Mouse (Mus musculus): ENCODE results near the gene E4f1. TPM values are rescaled to one million over a fixed set of nuclear protein-coding genes. Genes with fewer than 3 reads are reported as not detected.

The E4f1 gene
- total and polyA plus RNA-seq, 3 experiments = 17.4 to 37.2 (median 19.7) TPM

GRCm38 (mm10) chr17:24453372-24453771, 16.7 kb downstream of the E4f1 start:
- TF ChIP-seq GATA1 (IDR thresholded peaks at IDR 0.05; ENCODE audit: borderline replicate concordance, low read length) (no peak), CTCF (IDR thresholded peaks at IDR 0.05; ENCODE audit: low read depth, low read length) (no peak), GATA2 (IDR thresholded peaks at IDR 0.05; ENCODE audit: borderline replicate concordance, low read depth, low read length) (no peak), POLR2AphosphoS5 (IDR thresholded peaks at IDR 0.05; ENCODE audit: insufficient replicate concordance, low read depth, low read length) (no peak), TAL1 (conservative IDR thresholded peaks at IDR 0.05; ENCODE audit: low read depth, low read length) (no peak)
- H3K4me1 ChIP-seq (ENCODE audit: insufficient read depth, low read depth, low read length) = peaks cover 32% of the 10 kb centered on the region
- H3K27me3 ChIP-seq (ENCODE audit: insufficient read depth, low read length) = no peaks in the 10 kb centered on the region
- H3K4me3 ChIP-seq (ENCODE audit: low read depth, low read length) = no peak overlapping the region; the same call in 1 of the 2 replicates
- ATAC-seq (ENCODE audit: extremely low read depth, insufficient number of reproducible peaks, low FRiP score, poor library complexity, severe bottlenecking) (no peak), DNase-seq (ENCODE audit: low spot score) (no peak)
- H3K36me3 ChIP-seq (replicated peaks) = peaks cover 49% of the 10 kb centered on the region
- no peaks in the 10 kb centered on the region for H3K9me3 ChIP-seq (replicated peaks)

- peaks cover 32% of the 10 kb centered on the region for H3K4me1 ChIP-seq (ENCODE audit: insufficient read depth, low read depth, low read length)
- H3K27me3 ChIP-seq (ENCODE audit: insufficient read depth, low read length) = no peaks in the 10 kb centered on the region
- no peak for DNase-seq (ENCODE audit: low spot score)
- peaks cover 66% of the 10 kb centered on the region for H3K36me3 ChIP-seq (replicated peaks)
- ATAC-seq (ENCODE audit: extremely low read depth, insufficient number of reproducible peaks, low FRiP score, poor library complexity, severe bottlenecking) = no peak
- H3K9me3 ChIP-seq (replicated peaks) = no peaks in the 10 kb centered on the region
- no peak overlapping the region for H3K4me3 ChIP-seq (ENCODE audit: low read depth, low read length)
- no peak for TF ChIP-seq TAL1 (conservative IDR thresholded peaks at IDR 0.05; ENCODE audit: low read depth, low read length)
- no peak for TF ChIP-seq GATA2 (IDR thresholded peaks at IDR 0.05; ENCODE audit: borderline replicate concordance, low read depth, low read length)
- TF ChIP-seq POLR2AphosphoS5 (IDR thresholded peaks at IDR 0.05; ENCODE audit: insufficient replicate concordance, low read depth, low read length) = no peak
- TF ChIP-seq CTCF (IDR thresholded peaks at IDR 0.05; ENCODE audit: low read depth, low read length) = no peak
- TF ChIP-seq GATA1 (IDR thresholded peaks at IDR 0.05; ENCODE audit: borderline replicate concordance, low read length) = no peak
Measured at GRCm38 (mm10) chr17:24451220-24451619, 18.9 kb downstream of the E4f1 start.

- no peak overlapping the region for H3K4me3 ChIP-seq (ENCODE audit: low read depth, low read length)
- DNase-seq (ENCODE audit: low spot score) (no peak), ATAC-seq (ENCODE audit: extremely low read depth, insufficient number of reproducible peaks, low FRiP score, poor library complexity, severe bottlenecking) (no peak)
- no peaks in the 10 kb centered on the region for H3K9me3 ChIP-seq (replicated peaks)
- peaks cover 83% of the 10 kb centered on the region for H3K36me3 ChIP-seq (replicated peaks)
- no peaks in the 10 kb centered on the region for H3K27me3 ChIP-seq (ENCODE audit: insufficient read depth, low read length)
- H3K4me1 ChIP-seq (ENCODE audit: insufficient read depth, low read depth, low read length) = peaks cover 27% of the 10 kb centered on the region
- TF ChIP-seq GATA1 (IDR thresholded peaks at IDR 0.05; ENCODE audit: borderline replicate concordance, low read length) (no peak), POLR2AphosphoS5 (IDR thresholded peaks at IDR 0.05; ENCODE audit: insufficient replicate concordance, low read depth, low read length) (no peak), GATA2 (IDR thresholded peaks at IDR 0.05; ENCODE audit: borderline replicate concordance, low read depth, low read length) (no peak), TAL1 (conservative IDR thresholded peaks at IDR 0.05; ENCODE audit: low read depth, low read length) (no peak), CTCF (IDR thresholded peaks at IDR 0.05; ENCODE audit: low read depth, low read length) (no peak)
Measured at GRCm38 (mm10) chr17:24449507-24449906, 20.6 kb downstream of the E4f1 start.

- DNase-seq (ENCODE audit: low spot score) (no peak), ATAC-seq (ENCODE audit: extremely low read depth, insufficient number of reproducible peaks, low FRiP score, poor library complexity, severe bottlenecking) (no peak)
- Histone ChIP-seq H3K4me1 (ENCODE audit: insufficient read depth, low read depth, low read length) (peaks cover 10% of the 10 kb centered on the region), H3K36me3 (replicated peaks) (peaks cover 100% of the 10 kb centered on the region), H3K9me3 (replicated peaks) (no peaks in the 10 kb centered on the region), H3K27me3 (ENCODE audit: insufficient read depth, low read length) (no peaks in the 10 kb centered on the region), H3K4me3 (ENCODE audit: low read depth, low read length) (no peak overlapping the region)
- TF ChIP-seq CTCF (IDR thresholded peaks at IDR 0.05; ENCODE audit: low read depth, low read length) = no peak
- no peak for TF ChIP-seq GATA1 (IDR thresholded peaks at IDR 0.05; ENCODE audit: borderline replicate concordance, low read length)
- no peak for TF ChIP-seq POLR2AphosphoS5 (IDR thresholded peaks at IDR 0.05; ENCODE audit: insufficient replicate concordance, low read depth, low read length)
- TF ChIP-seq GATA2 (IDR thresholded peaks at IDR 0.05; ENCODE audit: borderline replicate concordance, low read depth, low read length) = no peak
- no peak for TF ChIP-seq TAL1 (conservative IDR thresholded peaks at IDR 0.05; ENCODE audit: low read depth, low read length)
Measured at GRCm38 (mm10) chr17:24446590-24446989, 23.5 kb downstream of the E4f1 start.

- H3K4me1 ChIP-seq (ENCODE audit: insufficient read depth, low read depth, low read length) = peaks cover 4% of the 10 kb centered on the region; the same call in 1 of the 2 replicates
- no peak overlapping the region for H3K4me3 ChIP-seq (ENCODE audit: low read depth, low read length)
- H3K27me3 ChIP-seq (ENCODE audit: insufficient read depth, low read length) = no peaks in the 10 kb centered on the region
- H3K36me3 ChIP-seq (replicated peaks) = peaks cover 100% of the 10 kb centered on the region
- ATAC-seq (ENCODE audit: extremely low read depth, insufficient number of reproducible peaks, low FRiP score, poor library complexity, severe bottlenecking) = no peak
- no peak for DNase-seq (ENCODE audit: low spot score)
- TF ChIP-seq GATA1 (IDR thresholded peaks at IDR 0.05; ENCODE audit: borderline replicate concordance, low read length) (no peak), GATA2 (IDR thresholded peaks at IDR 0.05; ENCODE audit: borderline replicate concordance, low read depth, low read length) (no peak), CTCF (IDR thresholded peaks at IDR 0.05; ENCODE audit: low read depth, low read length) (no peak), POLR2AphosphoS5 (IDR thresholded peaks at IDR 0.05; ENCODE audit: insufficient replicate concordance, low read depth, low read length) (no peak), TAL1 (conservative IDR thresholded peaks at IDR 0.05; ENCODE audit: low read depth, low read length) (no peak)
- H3K9me3 ChIP-seq (replicated peaks) = no peaks in the 10 kb centered on the region
Measured at GRCm38 (mm10) chr17:24443409-24443808, 26.7 kb downstream of the E4f1 start.

- Histone ChIP-seq H3K36me3 (replicated peaks) (peaks cover 100% of the 10 kb centered on the region), H3K4me1 (ENCODE audit: insufficient read depth, low read depth, low read length) (peaks cover 4% of the 10 kb centered on the region; the same call in 1 of the 2 replicates), H3K4me3 (ENCODE audit: low read depth, low read length) (no peak within 1 kb of the TSS), H3K9me3 (replicated peaks) (no peaks in the 10 kb centered on the region), H3K27me3 (ENCODE audit: insufficient read depth, low read length) (no peaks in the 10 kb centered on the region)
- DNase-seq (ENCODE audit: low spot score) (no peak), ATAC-seq (ENCODE audit: extremely low read depth, insufficient number of reproducible peaks, low FRiP score, poor library complexity, severe bottlenecking) (no peak)
- no peak for TF ChIP-seq GATA2 (IDR thresholded peaks at IDR 0.05; ENCODE audit: borderline replicate concordance, low read depth, low read length)
Measured at GRCm38 (mm10) chr17:24442632-24443155, 27.4 kb downstream of the E4f1 start, which contains the start of gene Dnase1l2. Dnase1l2 (minus strand) TSS chr17:24443105.
